Mouse (Mus musculus) forebrain, embryonic 12.5 days (tissue): ENCODE data around the gene Olfr23. TPM values are rescaled to one million over a fixed set of nuclear protein-coding genes. Genes with fewer than 3 reads are reported as not detected.
"Not testable (repeated sequence)": the region's sequence is repeated elsewhere in the genome, so short reads cannot be mapped to it uniquely, and the experiment has no call there.

ENCODE experiments used
- ATAC-seq: fragments of 200-750 bp; cut with Nextera tagmentation; 2 replicates; pipeline ENCODE4 v1.8.0; 2017; ENCODE audit warnings: moderate TSS enrichment; ENCODE audit not compliant: low FRiP score
- H3K27ac ChIP-seq: fragments of 300-500 bp; sonication (generic); 2 replicates; pipeline ENCODE4 v1.5.1; 2016; ENCODE audit warnings: mild to moderate bottlenecking
- H3K27me3 ChIP-seq: fragments of 300-500 bp; sonication (generic); 2 replicates; pipeline ENCODE4 v1.6.1; 2016; ENCODE audit warnings: mild to moderate bottlenecking
- H3K36me3 ChIP-seq: fragments of 300-500 bp; sonication (generic); replicated peaks from 2 replicates; pipeline ENCODE4 v1.6.1; 2016; ENCODE audit warnings: mild to moderate bottlenecking
- H3K4me1 ChIP-seq: fragments of 300-500 bp; sonication (generic); 2 replicates; pipeline ENCODE4 v1.6.1; 2016
- H3K4me2 ChIP-seq: fragments of 300-500 bp; sonication (generic); 2 replicates; pipeline ENCODE4 v1.6.1; 2016; ENCODE audit warnings: mild to moderate bottlenecking, moderate library complexity
- H3K4me3 ChIP-seq: fragments of 300-500 bp; sonication (generic); replicated peaks from 2 replicates; pipeline ENCODE4 v1.5.1; 2016; ENCODE audit warnings: mild to moderate bottlenecking
- H3K9ac ChIP-seq: fragments of 300-500 bp; sonication (generic); 2 replicates; pipeline ENCODE4 v1.6.1; 2016; ENCODE audit warnings: mild to moderate bottlenecking
- H3K9me3 ChIP-seq: fragments of 300-500 bp; sonication (generic); 2 replicates; pipeline ENCODE4 v1.6.1; 2016
- WGBS: fragments of 180-500 bp; shearing (Covaris S2); methylation state at CpG from one replicate; pipeline ENCODE4 v1.1.7; 2016; 5-methylcytosine and 5-hydroxymethylcytosine counted together
- polyA plus RNA-seq: library from polyadenylated mRNA; unstranded; fragments of >200 nt; fragmentation: Nextera tagmentation; extraction: Ambion mirVana; gene quantifications from 2 replicates; pipeline ENCODE4 v1.2.1, GENCODE M21; 2016

Olfr23 gene
- not detected in 2 replicates for polyA plus RNA-seq

DNA sequence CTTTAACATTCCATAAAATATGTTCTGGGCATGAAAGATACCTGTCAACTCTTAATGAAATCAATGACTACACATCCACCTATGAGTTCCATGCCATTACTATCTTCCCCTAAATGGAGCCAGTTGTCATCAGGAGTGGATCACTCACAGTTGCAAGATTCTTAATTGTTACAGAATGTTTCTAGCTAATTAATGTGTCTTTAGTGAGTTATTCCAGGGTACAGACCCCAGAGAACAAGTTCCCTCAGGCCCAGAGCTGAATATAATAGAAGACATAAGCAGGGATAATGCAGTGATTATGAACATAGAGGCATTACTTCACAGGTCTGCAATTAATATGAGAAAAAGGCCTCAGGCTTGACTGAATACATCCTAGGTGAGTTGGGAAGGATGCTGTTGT is at the start of gene Olfr23:
Gene Olfr23 (plus strand): TSS at position 301 of the 400 bp plus-strand sequence.
- H3K4me2 ChIP-seq, result no peak within 1 kb of the TSS
- no peak within 1 kb of the TSS for H3K9ac ChIP-seq
- no peak for ATAC-seq
- no peak within 1 kb of the TSS for H3K27ac ChIP-seq
- no peaks in the 10 kb centered on the region for H3K36me3 ChIP-seq
- H3K4me1 ChIP-seq, result no peaks in the 10 kb centered on the region
- H3K9me3 ChIP-seq, result peaks cover 9% of the 10 kb centered on the region; the same call in 1 of the 2 replicates
- no peak within 1 kb of the TSS for H3K4me3 ChIP-seq
- no peaks in the 10 kb centered on the region for H3K27me3 ChIP-seq

DNA sequence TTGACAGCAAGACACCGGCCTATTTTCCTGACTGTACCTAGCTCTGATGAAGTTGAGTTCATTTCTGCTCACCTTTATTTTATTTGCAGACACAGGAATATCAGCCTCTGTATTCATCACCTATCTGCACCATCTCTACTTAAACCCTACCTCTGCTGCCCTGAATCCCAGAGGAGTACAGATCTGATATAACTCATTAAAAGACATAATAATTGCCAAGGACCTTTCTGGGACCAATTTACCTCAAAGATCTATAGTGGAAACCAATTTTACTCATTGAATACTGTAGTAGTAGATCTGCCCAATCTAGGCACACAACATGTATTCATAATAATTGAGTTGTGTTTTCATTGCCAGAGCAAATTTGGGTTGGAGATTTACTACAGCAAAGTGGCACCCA is 45.8 kb upstream of the Olfr23 start, which contains the start of gene Olfr394:
Gene Olfr394 (minus strand): TSS at position 101 of the 400 bp plus-strand sequence.
- H3K9me3 ChIP-seq, result peaks cover 8% of the 10 kb centered on the region; the same call in 1 of the 2 replicates
- H3K27me3 ChIP-seq, result no peaks in the 10 kb centered on the region
- no peaks in the 10 kb centered on the region for H3K4me1 ChIP-seq
- no peak within 1 kb of the TSS for H3K27ac ChIP-seq
- no peak within 1 kb of the TSS for H3K4me2 ChIP-seq
- no peak within 1 kb of the TSS for H3K9ac ChIP-seq
- no peaks in the 10 kb centered on the region for H3K36me3 ChIP-seq
- H3K4me3 ChIP-seq, result no peak within 1 kb of the TSS
- 88% methylated on average over 1 of the region's 1 CpGs for WGBS
- no peak for ATAC-seq

DNA sequence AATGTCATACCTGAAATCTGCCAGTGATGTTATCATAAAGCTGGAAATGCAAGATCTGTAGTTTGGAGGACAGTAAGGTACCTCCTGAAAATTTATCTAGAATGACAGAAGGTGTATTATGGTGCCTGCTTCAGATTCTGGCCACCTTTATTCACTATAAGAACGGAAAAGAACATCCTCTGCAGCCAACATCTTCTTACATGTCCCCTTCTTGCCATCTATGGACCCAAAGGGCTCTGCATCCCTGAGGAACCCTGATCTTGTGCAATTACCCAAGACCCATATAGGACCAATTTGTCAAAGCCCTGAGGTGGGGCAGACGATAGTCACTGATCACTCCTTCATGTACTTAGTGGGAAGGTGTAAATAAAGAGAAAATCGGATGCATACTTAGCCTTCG is 27.3 kb upstream of the Olfr23 start, which contains the start of gene Olfr395:
Gene Olfr395 (minus strand): TSS at position 101 of the 400 bp plus-strand sequence.
- not testable (repeated sequence) for H3K4me3 ChIP-seq, H3K4me1 ChIP-seq, ATAC-seq, H3K9me3 ChIP-seq, H3K27ac ChIP-seq, H3K9ac ChIP-seq, H3K27me3 ChIP-seq, H3K4me2 ChIP-seq, H3K36me3 ChIP-seq
- 81% methylated on average over 4 of the region's 4 CpGs for WGBS

DNA sequence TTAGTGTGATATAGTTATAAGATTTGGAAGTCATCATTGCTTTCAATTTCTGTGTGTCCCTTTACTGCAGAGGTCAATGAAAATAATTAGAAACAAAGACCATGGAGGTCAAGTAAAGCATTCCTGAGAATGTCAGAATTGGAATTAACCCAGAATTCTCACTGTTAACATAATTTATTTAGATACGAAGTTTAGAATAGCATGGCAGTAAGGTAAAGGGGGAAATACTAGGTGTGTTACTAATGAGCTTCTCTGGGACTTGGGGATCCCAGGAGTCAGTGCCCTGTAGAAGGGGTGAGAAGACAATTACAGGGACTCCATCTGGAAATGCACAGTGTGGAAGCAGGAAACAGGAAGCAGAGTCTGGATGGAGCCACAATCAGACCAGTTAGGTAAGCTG is 24.0 kb downstream of the Olfr23 start, which contains the start of gene Olfr397:
Gene Olfr397 (plus strand): TSS at position 301 of the 400 bp plus-strand sequence.
- H3K27me3 ChIP-seq, result no peaks in the 10 kb centered on the region
- H3K36me3 ChIP-seq, result no peaks in the 10 kb centered on the region
- H3K4me3 ChIP-seq, result no peak within 1 kb of the TSS
- H3K4me2 ChIP-seq, result no peak within 1 kb of the TSS
- 81% methylated on average over 1 of the region's 1 CpGs for WGBS
- ATAC-seq, result no peak
- no peaks in the 10 kb centered on the region for H3K4me1 ChIP-seq
- peaks cover 27% of the 10 kb centered on the region for H3K9me3 ChIP-seq
- H3K9ac ChIP-seq, result no peak within 1 kb of the TSS
- H3K27ac ChIP-seq, result no peak within 1 kb of the TSS

DNA sequence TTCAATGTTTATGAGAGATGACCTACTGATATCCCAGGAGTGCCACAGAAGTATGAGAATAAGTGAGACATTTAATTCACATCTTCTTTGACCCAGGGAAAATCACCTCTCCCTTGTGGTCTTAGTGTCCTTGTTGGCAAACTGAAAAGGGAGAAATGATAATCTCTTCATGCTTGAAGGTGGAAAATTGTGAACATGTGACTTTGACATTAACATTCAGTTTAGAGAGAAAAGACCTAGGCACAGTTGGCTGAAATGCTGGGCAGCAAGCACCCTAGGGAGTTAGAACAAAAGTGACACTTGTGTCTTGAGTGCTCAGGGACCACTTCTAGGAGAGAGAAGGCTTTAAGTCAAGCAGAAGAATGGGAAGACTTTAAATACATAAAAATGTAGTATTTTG is 53.8 kb downstream of the Olfr23 start, which contains the start of gene Olfr398:
Gene Olfr398 (minus strand): TSS at position 101 of the 400 bp plus-strand sequence.
- no peaks in the 10 kb centered on the region for H3K27me3 ChIP-seq
- no peaks in the 10 kb centered on the region for H3K4me1 ChIP-seq
- ATAC-seq, result no peak
- H3K4me3 ChIP-seq, result no peak within 1 kb of the TSS
- H3K9ac ChIP-seq, result no peak within 1 kb of the TSS
- H3K36me3 ChIP-seq, result no peaks in the 10 kb centered on the region
- H3K9me3 ChIP-seq, result peaks cover 40% of the 10 kb centered on the region
- H3K4me2 ChIP-seq, result no peak within 1 kb of the TSS
- no peak within 1 kb of the TSS for H3K27ac ChIP-seq

Other genes starting within 250 kb of the Olfr23 start
- gene Zfp735, start 247.9 kb upstream of the Olfr23 start, polyA plus RNA-seq, result not detected in 2 replicates
- not detected in 2 replicates for gene Olfr389, start 156.0 kb upstream of the Olfr23 start, polyA plus RNA-seq
- gene Olfr390, start 153.7 kb upstream of the Olfr23 start, polyA plus RNA-seq, result not detected in 2 replicates
- not detected in 2 replicates for gene Olfr391-ps, start 133.6 kb upstream of the Olfr23 start, polyA plus RNA-seq
- not detected in 2 replicates for gene Olfr392, start 119.6 kb upstream of the Olfr23 start, polyA plus RNA-seq
- gene Olfr393, start 85.2 kb upstream of the Olfr23 start, polyA plus RNA-seq, result not detected in 2 replicates
- gene Olfr394, start 45.9 kb upstream of the Olfr23 start, polyA plus RNA-seq, result not detected in 2 replicates
- not detected in 2 replicates for gene Olfr395, start 27.4 kb upstream of the Olfr23 start, polyA plus RNA-seq
- gene Olfr397, start 24.1 kb downstream of the Olfr23 start, polyA plus RNA-seq, result not detected in 2 replicates
- gene Olfr398, start 53.7 kb downstream of the Olfr23 start, polyA plus RNA-seq, result not detected in 2 replicates
- gene Olfr139, start 119.9 kb downstream of the Olfr23 start, polyA plus RNA-seq, result not detected in 2 replicates
- not detected in 2 replicates for gene Olfr399, start 119.9 kb downstream of the Olfr23 start, polyA plus RNA-seq
- gene Zfp616, start 133.3 kb downstream of the Olfr23 start, polyA plus RNA-seq, result not detected in 2 replicates
- gene Olfr401, start 177.0 kb downstream of the Olfr23 start, polyA plus RNA-seq, result not detected in 2 replicates
- not detected in 2 replicates for gene Olfr402, start 216.9 kb downstream of the Olfr23 start, polyA plus RNA-seq
- not detected in 2 replicates for gene Olfr403, start 249.6 kb downstream of the Olfr23 start, polyA plus RNA-seq